Mouse (Mus musculus): Measurements from ENCODE around the gene 4930544D05Rik. TPM values are rescaled to one million over a fixed set of nuclear protein-coding genes. Genes with fewer than 3 reads are reported as not detected.
A peak's percentile ranks its signal among the peaks of the same experiment; 100 is the strongest.

Gene 4930544D05Rik
- polyA plus RNA-seq, 1 experiment from 2014 or later, result not detected

- Histone ChIP-seq H3K4me1 (replicated peaks; ENCODE audit: control insufficient read depth, insufficient read depth, low read length) (peaks cover 13% of the 10 kb centered on the region), H3K4me2 (replicated peaks; ENCODE audit: low read depth) (no peak overlapping the region), H3K9me3 (ENCODE audit: control insufficient read depth) (no peaks in the 10 kb centered on the region), H3K27ac (ENCODE audit: low read depth, low read length) (no peak overlapping the region), H3K36me3 (ENCODE audit: control insufficient read depth, insufficient read depth) (no peaks in the 10 kb centered on the region), H3K4me3 (ENCODE audit: low read depth, low read length) (no peak overlapping the region), H3K27me3 (replicated peaks; ENCODE audit: control insufficient read depth, insufficient read depth, low read length) (no peaks in the 10 kb centered on the region), H3K9ac (ENCODE audit: low read depth, low read length) (no peak overlapping the region)
- peak; percentile 32; the same call in 1 of the 2 replicates for ATAC-seq
- WGBS, result 39% methylated on average over 3 of the region's 3 CpGs
- no peak for TF ChIP-seq CTCF (IDR thresholded peaks at IDR 0.05; ENCODE audit: low read depth)
Observed at GRCm38 (mm10) chr11:70577201-70577600, 38.4 kb upstream of the 4930544D05Rik start.

- Histone ChIP-seq H3K4me3 (ENCODE audit: low read depth, low read length) (no peak overlapping the region), H3K36me3 (ENCODE audit: control insufficient read depth, insufficient read depth) (no peaks in the 10 kb centered on the region), H3K4me2 (replicated peaks; ENCODE audit: low read depth) (no peak overlapping the region), H3K4me1 (replicated peaks; ENCODE audit: control insufficient read depth, insufficient read depth, low read length) (peaks cover 13% of the 10 kb centered on the region), H3K27ac (ENCODE audit: low read depth, low read length) (no peak overlapping the region), H3K27me3 (replicated peaks; ENCODE audit: control insufficient read depth, insufficient read depth, low read length) (no peaks in the 10 kb centered on the region), H3K9ac (ENCODE audit: low read depth, low read length) (no peak overlapping the region), H3K9me3 (ENCODE audit: control insufficient read depth) (no peaks in the 10 kb centered on the region)
- 79% methylated on average over 6 of the region's 6 CpGs for WGBS
- ATAC-seq, result no peak
- TF ChIP-seq CTCF (IDR thresholded peaks at IDR 0.05; ENCODE audit: low read depth), result no peak
Observed at GRCm38 (mm10) chr11:70578962-70579361, 36.7 kb upstream of the 4930544D05Rik start.

- Histone ChIP-seq H3K9me3 (ENCODE audit: control insufficient read depth) (no peaks in the 10 kb centered on the region), H3K9ac (ENCODE audit: low read depth, low read length) (peak overlapping the region; percentile 31; the same call in 1 of the 2 replicates), H3K36me3 (ENCODE audit: control insufficient read depth, insufficient read depth) (no peaks in the 10 kb centered on the region), H3K4me1 (replicated peaks; ENCODE audit: control insufficient read depth, insufficient read depth, low read length) (peaks cover 13% of the 10 kb centered on the region), H3K27me3 (replicated peaks; ENCODE audit: control insufficient read depth, insufficient read depth, low read length) (no peaks in the 10 kb centered on the region), H3K4me3 (ENCODE audit: low read depth, low read length) (no peak overlapping the region), H3K27ac (ENCODE audit: low read depth, low read length) (peak overlapping the region; percentile 46; the same call in 1 of the 2 replicates), H3K4me2 (replicated peaks; ENCODE audit: low read depth) (no peak overlapping the region; the same call in 1 of the 2 replicates)
- TF ChIP-seq CTCF (IDR thresholded peaks at IDR 0.05; ENCODE audit: low read depth), result no peak
- ATAC-seq, result no peak
- WGBS, result 61% methylated on average over 9 of the region's 9 CpGs
Observed at GRCm38 (mm10) chr11:70579710-70580357, 35.8 kb upstream of the 4930544D05Rik start.

GRCm38 (mm10) chr11:70580358-70580720 is 35.3 kb upstream of the 4930544D05Rik start:
- no peak for TF ChIP-seq CTCF (IDR thresholded peaks at IDR 0.05; ENCODE audit: low read depth)
- Histone ChIP-seq H3K4me1 (replicated peaks; ENCODE audit: control insufficient read depth, insufficient read depth, low read length) (peaks cover 15% of the 10 kb centered on the region), H3K27me3 (replicated peaks; ENCODE audit: control insufficient read depth, insufficient read depth, low read length) (no peaks in the 10 kb centered on the region), H3K9me3 (ENCODE audit: control insufficient read depth) (no peaks in the 10 kb centered on the region), H3K4me3 (ENCODE audit: low read depth, low read length) (no peak overlapping the region), H3K9ac (ENCODE audit: low read depth, low read length) (no peak overlapping the region), H3K27ac (ENCODE audit: low read depth, low read length) (peak overlapping the region; percentile 46; the same call in 1 of the 2 replicates), H3K4me2 (replicated peaks; ENCODE audit: low read depth) (no peak overlapping the region; the same call in 1 of the 2 replicates), H3K36me3 (ENCODE audit: control insufficient read depth, insufficient read depth) (no peaks in the 10 kb centered on the region)
- ATAC-seq, result no peak
- WGBS, result 21% methylated on average over 5 of the region's 5 CpGs

GRCm38 (mm10) chr11:70580921-70581320 is 34.7 kb upstream of the 4930544D05Rik start:
- H3K27me3 ChIP-seq (replicated peaks; ENCODE audit: control insufficient read depth, insufficient read depth, low read length), result no peaks in the 10 kb centered on the region
- peaks cover 17% of the 10 kb centered on the region for H3K4me1 ChIP-seq (replicated peaks; ENCODE audit: control insufficient read depth, insufficient read depth, low read length)
- H3K27ac ChIP-seq (ENCODE audit: low read depth, low read length), result no peak overlapping the region
- WGBS, result 80% methylated on average over 3 of the region's 3 CpGs
- no peak overlapping the region for H3K4me2 ChIP-seq (replicated peaks; ENCODE audit: low read depth)
- H3K9ac ChIP-seq (ENCODE audit: low read depth, low read length), result no peak overlapping the region
- TF ChIP-seq CTCF (IDR thresholded peaks at IDR 0.05; ENCODE audit: low read depth), result no peak
- no peak overlapping the region for H3K4me3 ChIP-seq (ENCODE audit: low read depth, low read length)
- ATAC-seq, result no peak
- H3K9me3 ChIP-seq (ENCODE audit: control insufficient read depth), result no peaks in the 10 kb centered on the region
- no peaks in the 10 kb centered on the region for H3K36me3 ChIP-seq (ENCODE audit: control insufficient read depth, insufficient read depth)

GRCm38 (mm10) chr11:70582196-70582595 is 33.5 kb upstream of the 4930544D05Rik start:
- Histone ChIP-seq H3K4me3 (ENCODE audit: low read depth, low read length) (no peak overlapping the region), H3K4me1 (replicated peaks; ENCODE audit: control insufficient read depth, insufficient read depth, low read length) (peaks cover 20% of the 10 kb centered on the region), H3K9ac (ENCODE audit: low read depth, low read length) (no peak overlapping the region), H3K9me3 (ENCODE audit: control insufficient read depth) (no peaks in the 10 kb centered on the region), H3K27me3 (replicated peaks; ENCODE audit: control insufficient read depth, insufficient read depth, low read length) (no peaks in the 10 kb centered on the region), H3K36me3 (ENCODE audit: control insufficient read depth, insufficient read depth) (no peaks in the 10 kb centered on the region), H3K4me2 (replicated peaks; ENCODE audit: low read depth) (no peak overlapping the region), H3K27ac (ENCODE audit: low read depth, low read length) (0 out of 2 replicates have a peak overlapping the region, but pooled peaks have one; percentile 2)
- WGBS, result 57% methylated on average over 3 of the region's 3 CpGs
- no peak for TF ChIP-seq CTCF (IDR thresholded peaks at IDR 0.05; ENCODE audit: low read depth)
- no peak for ATAC-seq

Data from intestine, postnatal 0 days (tissue).